In genomic region chr8:6606854-6607535, GRCm38 (mm10) we compare ENCODE assay signal across 9 mouse cellular contexts.
DNase-seq lines count a peak whose midpoint lies in the region; ATAC-seq and TF ChIP-seq lines count a peak whose summit lies in the region.
"Had no signal": no experiment of that assay in that cellular context is flagged by ENCODE, and none has a peak within 500 bp of the region (broad histone marks: within the 10 kb centered on the region; RNA-seq: fewer than 3 reads in every experiment).

No protein-coding gene starts in this region.

- H3K4me1 ChIP-seq in hindbrain, postnatal 0 days (ENCODE audit: insufficient read depth, low read length): no peaks in the 10 kb centered on the region
- H3K4me1 ChIP-seq in midbrain, embryonic 16.5 days (ENCODE audit: control insufficient read depth, insufficient read depth, low read length): peaks cover 5% of the 10 kb centered on the region; the same call in 1 of the 2 replicates
- no peaks in the 10 kb centered on the region for H3K4me1 ChIP-seq in kidney, embryonic 15.5 days
- H3K4me1 ChIP-seq: stomach, embryonic 15.5 days had no signal

- no peaks in the 10 kb centered on the region for H3K36me3 ChIP-seq in hindbrain, postnatal 0 days (ENCODE audit: insufficient read depth, low read length)
- no peaks in the 10 kb centered on the region for H3K36me3 ChIP-seq in midbrain, embryonic 16.5 days (ENCODE audit: control insufficient read depth, insufficient read depth, low read length)
- H3K36me3 ChIP-seq in kidney, embryonic 15.5 days: no peaks in the 10 kb centered on the region
- H3K36me3 ChIP-seq: stomach, embryonic 15.5 days had no signal

- H3K9me3 ChIP-seq in hindbrain, postnatal 0 days (ENCODE audit: low read length): no peaks in the 10 kb centered on the region
- H3K9me3 ChIP-seq in midbrain, embryonic 16.5 days (replicated peaks; ENCODE audit: control insufficient read depth, low read length, poor library complexity, severe bottlenecking): no peaks in the 10 kb centered on the region
- H3K9me3 ChIP-seq in kidney, embryonic 15.5 days (replicated peaks): no peaks in the 10 kb centered on the region
- H3K9me3 ChIP-seq: stomach, embryonic 15.5 days had no signal

- ATAC-seq in frontal cortex, adult (ENCODE audit: low TSS enrichment): peak; percentile 97
- ATAC-seq in hindbrain, postnatal 0 days: no peak
- 0 out of 2 replicates have a peak, but pooled peaks have one; percentile 62 for ATAC-seq in midbrain, embryonic 16.5 days
- ATAC-seq in kidney, embryonic 15.5 days (replicated peaks; ENCODE audit: low FRiP score): no peak

- no peak overlapping the region for H3K27ac ChIP-seq in hindbrain, postnatal 0 days
- H3K27ac ChIP-seq in midbrain, embryonic 16.5 days (ENCODE audit: low read length): no peak overlapping the region
- H3K27ac ChIP-seq in kidney, embryonic 15.5 days: no peak overlapping the region
- H3K27ac ChIP-seq: stomach, embryonic 15.5 days had no signal

- no peak overlapping the region for H3K9ac ChIP-seq in hindbrain, postnatal 0 days (replicated peaks; ENCODE audit: low read length)
- no peak overlapping the region for H3K9ac ChIP-seq in midbrain, embryonic 16.5 days (ENCODE audit: low read depth, low read length)
- no peak overlapping the region for H3K9ac ChIP-seq in kidney, embryonic 15.5 days
- H3K9ac ChIP-seq: stomach, embryonic 15.5 days had no signal

- no peaks in the 10 kb centered on the region for H3K27me3 ChIP-seq in hindbrain, postnatal 0 days (ENCODE audit: insufficient read depth, low read length)
- H3K27me3 ChIP-seq in midbrain, embryonic 16.5 days (ENCODE audit: control insufficient read depth, insufficient read depth, low read depth, low read length): no peaks in the 10 kb centered on the region
- H3K27me3 ChIP-seq in kidney, embryonic 15.5 days: no peaks in the 10 kb centered on the region
- H3K27me3 ChIP-seq: stomach, embryonic 15.5 days had no signal

- TF ChIP-seq CTCF in hindbrain, postnatal 0 days (IDR thresholded peaks at IDR 0.05; ENCODE audit: low read depth): no peak

- DNase-seq in frontal cortex, postnatal 25 days (ENCODE audit: low spot score in 2 of 2): no peak
- peak; percentile 68 for DNase-seq in embryo, embryonic 10.5 days (ENCODE audit: low spot score)
- peak; percentile 15 for DNase-seq in hindbrain, postnatal 0 days (ENCODE audit: low spot score)
- no peak for DNase-seq in natural killer cell, adult 2 months (ENCODE audit: low spot score in 2 of 2)
- no peak for DNase-seq in testis, postnatal 10 days (ENCODE audit: low spot score)

- H3K4me2 ChIP-seq in hindbrain, postnatal 0 days (ENCODE audit: low read depth, low read length): no peak overlapping the region
- H3K4me2 ChIP-seq in midbrain, embryonic 16.5 days (ENCODE audit: low read length): no peak overlapping the region
- no peak overlapping the region for H3K4me2 ChIP-seq in kidney, embryonic 15.5 days
- H3K4me2 ChIP-seq: stomach, embryonic 15.5 days had no signal

- H3K4me3 ChIP-seq in hindbrain, postnatal 0 days (ENCODE audit: low read length): no peak overlapping the region
- no peak overlapping the region for H3K4me3 ChIP-seq in midbrain, embryonic 16.5 days (ENCODE audit: low read depth, low read length)
- no peak overlapping the region for H3K4me3 ChIP-seq in kidney, embryonic 15.5 days (replicated peaks)
- H3K4me3 ChIP-seq: stomach, embryonic 15.5 days had no signal

- WGBS in hindbrain, postnatal 0 days: 17% methylated on average over 9 of the region's 9 CpGs
- WGBS in midbrain, embryonic 16.5 days: 8% methylated on average over 9 of the region's 9 CpGs
- WGBS in kidney, embryonic 15.5 days: 35% methylated on average over 9 of the region's 9 CpGs

Comparison
In these comparisons a context has a peak if more than half of its experiments do, and no peak if none do; other contexts are left out.
1. ATAC-seq: peak in frontal cortex, adult (single experiment) and midbrain, embryonic 16.5 days (single experiment); none in hindbrain, postnatal 0 days (single experiment) and kidney, embryonic 15.5 days (single experiment).
2. DNase-seq: peak in embryo, embryonic 10.5 days (single experiment) and hindbrain, postnatal 0 days (single experiment); none in frontal cortex, postnatal 25 days (0 of 2), natural killer cell, adult 2 months (0 of 2) and testis, postnatal 10 days (single experiment).